Mouse (Mus musculus): ENCODE results near the gene Rpf1.

- TF ChIP-seq POLR2A (IDR thresholded peaks at IDR 0.05; ENCODE audit: low read depth, low read length) = peak; percentile 11
- no peak for TF ChIP-seq CTCF (IDR thresholded peaks at IDR 0.05; ENCODE audit: borderline replicate concordance, insufficient read depth, low read length)
Measured at GRCm38 (mm10) chr3:146500003-146500809, 21.0 kb downstream of the Rpf1 start.
